Mouse (Mus musculus) C2C12 (cell line): Measurements from ENCODE around the gene Fam20c. TPM values are rescaled to one million over a fixed set of nuclear protein-coding genes. Genes with fewer than 3 reads are reported as not detected.

ENCODE experiments used
- H3K27me3 ChIP-seq: one replicate; pipeline ENCODE4 v1.6.1; 2011; ENCODE audit not compliant: control insufficient read depth, insufficient read depth, insufficient read length
- H3K36me3 ChIP-seq: one replicate; pipeline ENCODE4 v1.6.1; 2011; ENCODE audit not compliant: control insufficient read depth, insufficient read depth
- H3K4me3 ChIP-seq: one replicate; pipeline ENCODE4 v1.5.1; 2011; ENCODE audit warnings: mild to moderate bottlenecking, control low read depth; ENCODE audit not compliant: poor library complexity, insufficient read depth, severe bottlenecking
- H3K79me2 ChIP-seq: one replicate; pipeline ENCODE4 v1.6.1; 2011; ENCODE audit not compliant: control insufficient read depth, insufficient read depth
- H3K79me3 ChIP-seq: one replicate; pipeline ENCODE4 v1.6.1; 2011; ENCODE audit warnings: low read depth, control low read depth
- H3ac ChIP-seq: one replicate; pipeline ENCODE3; 2011; ENCODE audit warnings: low read depth; ENCODE audit not compliant: control insufficient read depth, insufficient read length
- CEBPB ChIP-seq: IDR thresholded peaks from one replicate; pipeline ENCODE4 v1.6.1; 2011; ENCODE audit warnings: low read depth, mild to moderate bottlenecking, control low read depth, moderate library complexity
- CTCF ChIP-seq: IDR thresholded peaks from one replicate; pipeline ENCODE4 v1.5.1; 2011; ENCODE audit not compliant: control insufficient read depth, insufficient read depth, insufficient read length
- FOSL1 ChIP-seq: IDR thresholded peaks from one replicate; pipeline ENCODE4 v1.8.0; 2011; ENCODE audit warnings: mild to moderate bottlenecking, low read length; ENCODE audit not compliant: poor library complexity, insufficient read depth, severe bottlenecking
- MAX ChIP-seq: IDR thresholded peaks from one replicate; pipeline ENCODE4 v1.6.1; 2011; ENCODE audit warnings: mild to moderate bottlenecking, control low read depth
- MYOD1 ChIP-seq: IDR thresholded peaks from one replicate; pipeline ENCODE4 v1.6.1; 2011; ENCODE audit warnings: low read depth; ENCODE audit not compliant: control insufficient read depth, insufficient read length
- MYOG ChIP-seq: IDR thresholded peaks from one replicate; pipeline ENCODE4 v1.6.1; 2011; ENCODE audit not compliant: control insufficient read depth, insufficient read length; ENCODE audit errors: extremely low read depth
- USF1 ChIP-seq: IDR thresholded peaks from one replicate; pipeline ENCODE4 v1.6.1; 2011; ENCODE audit warnings: low read depth, mild to moderate bottlenecking, control low read depth, moderate library complexity
- polyA plus RNA-seq: library from polyadenylated mRNA; unstranded; fragments of >200 nt; fragmentation: generic; extraction: Trizol; gene quantifications from one replicate; pipeline ENCODE4 v1.2.1, GENCODE M21; 2012; ENCODE audit warnings: missing spikeins

The Fam20c gene
- polyA plus RNA-seq, 1 experiment: 64.4 TPM

GRCm38 (mm10) chr5:138775096-138775495 is 20.8 kb downstream of the Fam20c start:
- TF ChIP-seq CTCF (no peak), MYOG (no peak), FOSL1 (no peak), CEBPB (no peak), MYOD1 (no peak), MAX (no peak)
- H3K36me3 ChIP-seq: peaks cover 6% of the 10 kb centered on the region
- H3K79me3 ChIP-seq: no peaks in the 10 kb centered on the region
- no peaks in the 10 kb centered on the region for H3K79me2 ChIP-seq
- H3K27me3 ChIP-seq: no peaks in the 10 kb centered on the region
- H3K4me3 ChIP-seq: no peak overlapping the region
- no peak overlapping the region for H3ac ChIP-seq

GRCm38 (mm10) chr5:138776346-138776745 is 22.0 kb downstream of the Fam20c start:
- TF ChIP-seq CEBPB (peak; percentile 54), MYOG (no peak)
- Histone ChIP-seq H3K4me3 (no peak overlapping the region), H3K79me2 (no peaks in the 10 kb centered on the region), H3K27me3 (no peaks in the 10 kb centered on the region), H3K79me3 (no peaks in the 10 kb centered on the region), H3K36me3 (peaks cover 6% of the 10 kb centered on the region), H3ac (no peak overlapping the region)

- no peak overlapping the region for H3K4me3 ChIP-seq
- H3ac ChIP-seq: no peak overlapping the region
- peaks cover 6% of the 10 kb centered on the region for H3K36me3 ChIP-seq
- H3K79me2 ChIP-seq: no peaks in the 10 kb centered on the region
- no peaks in the 10 kb centered on the region for H3K27me3 ChIP-seq
- no peaks in the 10 kb centered on the region for H3K79me3 ChIP-seq
- TF ChIP-seq USF1 (no peak), MYOG (no peak), MAX (no peak), CTCF (no peak)
Observed at GRCm38 (mm10) chr5:138778731-138779463, 24.6 kb downstream of the Fam20c start.

- no peaks in the 10 kb centered on the region for H3K79me3 ChIP-seq
- TF ChIP-seq MYOD1: no peak
- no peak for TF ChIP-seq MAX
- no peak for TF ChIP-seq FOSL1
- no peak for TF ChIP-seq CEBPB
- no peak for TF ChIP-seq MYOG
- no peak for TF ChIP-seq USF1
- TF ChIP-seq CTCF: no peak
- H3K79me2 ChIP-seq: no peaks in the 10 kb centered on the region
- H3ac ChIP-seq: no peak overlapping the region
- H3K27me3 ChIP-seq: no peaks in the 10 kb centered on the region
- H3K4me3 ChIP-seq: no peak overlapping the region
- H3K36me3 ChIP-seq: peaks cover 5% of the 10 kb centered on the region
Observed at GRCm38 (mm10) chr5:138779655-138780054, 25.3 kb downstream of the Fam20c start.

- Histone ChIP-seq H3K79me3 (no peaks in the 10 kb centered on the region), H3K79me2 (no peaks in the 10 kb centered on the region), H3K27me3 (no peaks in the 10 kb centered on the region), H3ac (no peak overlapping the region), H3K36me3 (no peaks in the 10 kb centered on the region), H3K4me3 (no peak overlapping the region)
- TF ChIP-seq MYOD1 (no peak), MAX (no peak), MYOG (no peak), USF1 (no peak), CEBPB (no peak), FOSL1 (no peak), CTCF (no peak)
Observed at GRCm38 (mm10) chr5:138782697-138783096, 28.4 kb downstream of the Fam20c start.

GRCm38 (mm10) chr5:138783181-138783580 is 28.9 kb downstream of the Fam20c start:
- no peak overlapping the region for H3K4me3 ChIP-seq
- TF ChIP-seq CTCF (no peak), MYOD1 (no peak), MAX (no peak), FOSL1 (no peak), CEBPB (no peak), USF1 (no peak), MYOG (no peak)
- H3K36me3 ChIP-seq: no peaks in the 10 kb centered on the region
- H3K79me3 ChIP-seq: no peaks in the 10 kb centered on the region
- no peaks in the 10 kb centered on the region for H3K27me3 ChIP-seq
- no peaks in the 10 kb centered on the region for H3K79me2 ChIP-seq
- H3ac ChIP-seq: no peak overlapping the region
